Mouse (Mus musculus): ENCODE measurements around the gene H2-Q2. TPM values are rescaled to one million over a fixed set of nuclear protein-coding genes. Genes with fewer than 3 reads are reported as not detected.
"Not testable (repeated sequence)": the region's sequence is repeated elsewhere in the genome, so short reads cannot be mapped to it uniquely, and the experiment has no call there.

H2-Q2 gene
- polyA plus RNA-seq, 1 experiment: not detected

GRCm38 (mm10) chr17:35320327-35321081 is 21.5 kb upstream of the H2-Q2 start, which contains the start of gene H2-Q1:
Gene H2-Q1 (plus strand): TSS chr17:35320405.
- no peak within 1 kb of the TSS for H3K27ac ChIP-seq (ENCODE audit: insufficient read depth, low read depth, low read length)
- H3K4me3 ChIP-seq (ENCODE audit: insufficient read depth, low read depth, low read length): peak within 1 kb of the TSS; percentile 10
- TF ChIP-seq CTCF (IDR thresholded peaks at IDR 0.05; ENCODE audit: insufficient read depth, low read depth, low read length) (no peak), POLR2A (IDR thresholded peaks at IDR 0.05; ENCODE audit: insufficient read depth, low read depth, low read length) (no peak)
- peaks cover 10% of the 10 kb centered on the region for H3K4me1 ChIP-seq (ENCODE audit: control insufficient read depth, insufficient read depth, low read length)
- 1% methylated on average over 55 of the region's 55 CpGs for WGBS

GRCm38 (mm10) chr17:35325124-35325523 is 16.9 kb upstream of the H2-Q2 start:
- not testable (repeated sequence) for H3K27ac ChIP-seq (ENCODE audit: insufficient read depth, low read depth, low read length); H3K4me3 ChIP-seq (ENCODE audit: insufficient read depth, low read depth, low read length)
- WGBS: 76% methylated on average over 1 of the region's 1 CpGs
- H3K4me1 ChIP-seq (ENCODE audit: control insufficient read depth, insufficient read depth, low read length): peaks cover 10% of the 10 kb centered on the region

GRCm38 (mm10) chr17:35326000-35326399 is 16.0 kb upstream of the H2-Q2 start:
- H3K4me3 ChIP-seq (ENCODE audit: insufficient read depth, low read depth, low read length); H3K27ac ChIP-seq (ENCODE audit: insufficient read depth, low read depth, low read length); H3K4me1 ChIP-seq (ENCODE audit: control insufficient read depth, insufficient read depth, low read length): not testable (repeated sequence)

GRCm38 (mm10) chr17:35329714-35330113 is 12.3 kb upstream of the H2-Q2 start:
- not testable (repeated sequence) for H3K27ac ChIP-seq (ENCODE audit: insufficient read depth, low read depth, low read length); H3K4me3 ChIP-seq (ENCODE audit: insufficient read depth, low read depth, low read length); H3K4me1 ChIP-seq (ENCODE audit: control insufficient read depth, insufficient read depth, low read length)
- 58% methylated on average over 3 of the region's 3 CpGs for WGBS

GRCm38 (mm10) chr17:35331546-35331945 is 10.5 kb upstream of the H2-Q2 start:
- not testable (repeated sequence) for H3K4me3 ChIP-seq (ENCODE audit: insufficient read depth, low read depth, low read length); H3K27ac ChIP-seq (ENCODE audit: insufficient read depth, low read depth, low read length); H3K4me1 ChIP-seq (ENCODE audit: control insufficient read depth, insufficient read depth, low read length)
- 71% methylated on average over 6 of the region's 6 CpGs for WGBS

GRCm38 (mm10) chr17:35342711-35343476 is 852 bp downstream of the H2-Q2 start:
- Histone ChIP-seq H3K4me3 (ENCODE audit: insufficient read depth, low read depth, low read length) (peak overlapping the region; percentile 40), H3K27ac (ENCODE audit: insufficient read depth, low read depth, low read length) (no peak overlapping the region), H3K4me1 (ENCODE audit: control insufficient read depth, insufficient read depth, low read length) (peaks cover 12% of the 10 kb centered on the region)
- TF ChIP-seq CTCF (IDR thresholded peaks at IDR 0.05; ENCODE audit: insufficient read depth, low read depth, low read length) (no peak), POLR2A (IDR thresholded peaks at IDR 0.05; ENCODE audit: insufficient read depth, low read depth, low read length) (no peak)
- 6% methylated on average over 46 of the region's 46 CpGs for WGBS

GRCm38 (mm10) chr17:35347659-35348058 is 5.6 kb downstream of the H2-Q2 start:
- H3K27ac ChIP-seq (ENCODE audit: insufficient read depth, low read depth, low read length): not testable (repeated sequence)

GRCm38 (mm10) chr17:35353275-35353674 is 11.2 kb downstream of the H2-Q2 start:
- not testable (repeated sequence) for H3K27ac ChIP-seq (ENCODE audit: insufficient read depth, low read depth, low read length); H3K4me3 ChIP-seq (ENCODE audit: insufficient read depth, low read depth, low read length); H3K4me1 ChIP-seq (ENCODE audit: control insufficient read depth, insufficient read depth, low read length)
- WGBS: 69% methylated on average over 6 of the region's 6 CpGs

More at GRCm38 (mm10) chr17:35347659-35348058, 5.6 kb downstream of the H2-Q2 start:
- not testable (repeated sequence) for H3K4me1 ChIP-seq (ENCODE audit: control insufficient read depth, insufficient read depth, low read length); H3K4me3 ChIP-seq (ENCODE audit: insufficient read depth, low read depth, low read length)

GRCm38 (mm10) chr17:35354071-35354470 is 12.0 kb downstream of the H2-Q2 start:
- H3K4me1 ChIP-seq (ENCODE audit: control insufficient read depth, insufficient read depth, low read length): peaks cover 3% of the 10 kb centered on the region
- no peak overlapping the region for H3K27ac ChIP-seq (ENCODE audit: insufficient read depth, low read depth, low read length)
- no peak overlapping the region for H3K4me3 ChIP-seq (ENCODE audit: insufficient read depth, low read depth, low read length)
- whole genome bisulfite sequencing: 74% methylated on average over 2 of the region's 2 CpGs
- TF ChIP-seq CTCF (IDR thresholded peaks at IDR 0.05; ENCODE audit: insufficient read depth, low read depth, low read length) (no peak), POLR2A (IDR thresholded peaks at IDR 0.05; ENCODE audit: insufficient read depth, low read depth, low read length) (no peak)

GRCm38 (mm10) chr17:35357086-35357485 is 15.0 kb downstream of the H2-Q2 start:
- Histone ChIP-seq H3K4me3 (ENCODE audit: insufficient read depth, low read depth, low read length) (no peak overlapping the region), H3K4me1 (ENCODE audit: control insufficient read depth, insufficient read depth, low read length) (peaks cover 7% of the 10 kb centered on the region), H3K27ac (ENCODE audit: insufficient read depth, low read depth, low read length) (no peak overlapping the region)
- 44% methylated on average over 1 of the region's 1 CpGs for WGBS
- TF ChIP-seq POLR2A (IDR thresholded peaks at IDR 0.05; ENCODE audit: insufficient read depth, low read depth, low read length) (no peak), CTCF (IDR thresholded peaks at IDR 0.05; ENCODE audit: insufficient read depth, low read depth, low read length) (no peak)

Measured in olfactory bulb, adult 2 months (tissue).